Mouse (Mus musculus) kidney, embryonic 14.5 days (tissue): ENCODE measurements around the gene Map3k11. TPM values are rescaled to one million over a fixed set of nuclear protein-coding genes. Genes with fewer than 3 reads are reported as not detected.

Experiments
- ATAC-seq: fragments of 200-750 bp; cut with Nextera tagmentation; 2 replicates; pipeline ENCODE4 v1.8.0; 2017; ENCODE audit warnings: moderate number of reproducible peaks, mild to moderate bottlenecking, moderate TSS enrichment, moderate library complexity; ENCODE audit not compliant: low FRiP score, low TSS enrichment
- H3K27ac ChIP-seq: fragments of 300-500 bp; sonication (generic); 2 replicates; pipeline ENCODE4 v1.5.1; 2014; ENCODE audit warnings: low read depth, mild to moderate bottlenecking, low read length, moderate library complexity, mixed read lengths
- H3K27me3 ChIP-seq: fragments of 300-500 bp; sonication (generic); 2 replicates; pipeline ENCODE4 v1.6.1; 2014; ENCODE audit warnings: mild to moderate bottlenecking, low read length; ENCODE audit not compliant: control insufficient read depth, insufficient read depth
- H3K36me3 ChIP-seq: fragments of 300-500 bp; sonication (generic); 2 replicates; pipeline ENCODE4 v1.6.1; 2014; ENCODE audit warnings: low read length, mixed read lengths; ENCODE audit not compliant: control insufficient read depth, insufficient read depth
- H3K4me1 ChIP-seq: fragments of 300-500 bp; sonication (generic); 2 replicates; pipeline ENCODE4 v1.6.1; 2014; ENCODE audit warnings: low read length, mixed read lengths; ENCODE audit not compliant: control insufficient read depth, insufficient read depth
- H3K4me2 ChIP-seq: fragments of 300-500 bp; sonication (generic); replicated peaks from 2 replicates; pipeline ENCODE4 v1.6.1; 2014; ENCODE audit warnings: low read depth, mild to moderate bottlenecking, low read length
- H3K4me3 ChIP-seq: fragments of 300-500 bp; sonication (generic); 2 replicates; pipeline ENCODE4 v1.5.1; 2014; ENCODE audit warnings: mild to moderate bottlenecking, low read length
- H3K9ac ChIP-seq: fragments of 300-500 bp; sonication (generic); 2 replicates; pipeline ENCODE4 v1.6.1; 2014; ENCODE audit warnings: low read depth, mild to moderate bottlenecking, low read length, moderate library complexity
- H3K9me3 ChIP-seq: fragments of 300-500 bp; sonication (generic); 2 replicates; pipeline ENCODE4 v1.6.1; 2016; ENCODE audit warnings: low read length; ENCODE audit not compliant: control insufficient read depth
- WGBS: fragments of 180-500 bp; shearing (Covaris S2); extraction: QIAGEN DNeasy Blood & Tissue Kit; methylation state at CpG from one replicate; pipeline ENCODE4 v1.1.7; 2014; 5-methylcytosine and 5-hydroxymethylcytosine counted together
- polyA plus RNA-seq: library from polyadenylated mRNA; unstranded; fragments of >200 nt; fragmentation: Nextera tagmentation; extraction: Ambion mirVana; gene quantifications from 2 replicates; pipeline ENCODE4 v1.2.1, GENCODE M21; 2014

The Map3k11 gene
- polyA plus RNA-seq, 1 experiment from 2014 or later = 33.6 TPM

- ATAC-seq = no peak
- no peak overlapping the region for H3K9ac ChIP-seq
Measured at GRCm38 (mm10) chr19:5724549-5724941, 36.0 kb downstream of the Map3k11 start.

DNA sequence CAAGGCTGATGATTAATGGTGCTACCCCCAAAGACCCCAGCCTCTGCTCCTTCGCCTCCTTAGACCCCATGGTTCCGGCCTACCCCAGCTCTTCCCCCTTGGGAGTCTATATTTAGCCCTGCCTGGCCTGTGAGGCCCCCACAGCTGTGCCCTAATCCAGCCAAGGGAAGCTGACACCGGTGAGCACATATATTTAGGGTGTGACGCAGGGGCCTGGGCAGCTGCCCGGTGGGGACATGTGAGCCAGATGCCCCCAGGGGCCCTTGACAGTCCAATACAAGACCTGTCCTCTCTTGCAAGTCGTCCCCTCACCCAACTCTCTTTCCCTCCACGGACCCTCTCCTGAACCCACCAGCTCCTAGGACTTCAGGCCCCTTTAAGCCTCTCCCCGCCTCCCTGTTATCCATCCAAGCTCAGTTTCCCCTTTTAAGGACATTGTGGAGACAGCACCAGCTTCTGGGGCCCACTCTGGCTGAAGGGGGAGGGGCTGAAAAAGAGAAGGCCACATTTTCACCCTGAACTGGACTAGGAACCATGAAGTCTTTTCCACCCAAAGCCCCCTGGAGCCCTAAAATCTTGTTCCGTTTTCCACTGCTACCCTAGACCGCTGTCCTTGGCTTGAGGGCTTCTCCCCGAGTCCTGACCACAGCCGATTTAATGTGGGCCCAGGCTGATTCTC, 36.6 kb downstream of the Map3k11 start:
- 61% methylated on average over 12 of the region's 12 CpGs for whole genome bisulfite sequencing
- Histone ChIP-seq H3K4me2 (peak overlapping the region; percentile 63), H3K4me3 (peak overlapping the region; percentile 37), H3K27ac (peak overlapping the region; percentile 73; the same call in 1 of the 2 replicates), H3K9ac (peak overlapping the region; percentile 61; the same call in 1 of the 2 replicates), H3K4me1 (peaks cover 38% of the 10 kb centered on the region), H3K9me3 (no peaks in the 10 kb centered on the region), H3K36me3 (peaks cover 29% of the 10 kb centered on the region), H3K27me3 (no peaks in the 10 kb centered on the region)
- ATAC-seq = no peak

More at GRCm38 (mm10) chr19:5724549-5724941, 36.0 kb downstream of the Map3k11 start:
- H3K4me3 ChIP-seq = peak overlapping the region; percentile 37; the same call in 1 of the 2 replicates
- H3K4me2 ChIP-seq = peak overlapping the region; percentile 63
- H3K36me3 ChIP-seq = peaks cover 35% of the 10 kb centered on the region
- WGBS = 52% methylated on average over 7 of the region's 7 CpGs
- H3K27me3 ChIP-seq = no peaks in the 10 kb centered on the region
- no peaks in the 10 kb centered on the region for H3K9me3 ChIP-seq
- no peak overlapping the region; the same call in 1 of the 2 replicates for H3K27ac ChIP-seq
- H3K4me1 ChIP-seq = peaks cover 38% of the 10 kb centered on the region

- ATAC-seq = 0 out of 2 replicates have a peak, but pooled peaks have one; percentile 6
- Histone ChIP-seq H3K4me2 (peak within 1 kb of the TSS; percentile 91), H3K27ac (peak within 1 kb of the TSS; percentile 73), H3K27me3 (no peaks in the 10 kb centered on the region), H3K9me3 (no peaks in the 10 kb centered on the region), H3K9ac (peak within 1 kb of the TSS; percentile 61), H3K4me3 (peak within 1 kb of the TSS; percentile 37), H3K36me3 (peaks cover 24% of the 10 kb centered on the region), H3K4me1 (peaks cover 45% of the 10 kb centered on the region)
- 11% methylated on average over 48 of the region's 49 CpGs for WGBS
Measured at GRCm38 (mm10) chr19:5725767-5726515, 37.4 kb downstream of the Map3k11 start, which contains the start of gene Ehbp1l1. Gene Ehbp1l1, minus strand, starts transcription at chr19:5726317.

DNA sequence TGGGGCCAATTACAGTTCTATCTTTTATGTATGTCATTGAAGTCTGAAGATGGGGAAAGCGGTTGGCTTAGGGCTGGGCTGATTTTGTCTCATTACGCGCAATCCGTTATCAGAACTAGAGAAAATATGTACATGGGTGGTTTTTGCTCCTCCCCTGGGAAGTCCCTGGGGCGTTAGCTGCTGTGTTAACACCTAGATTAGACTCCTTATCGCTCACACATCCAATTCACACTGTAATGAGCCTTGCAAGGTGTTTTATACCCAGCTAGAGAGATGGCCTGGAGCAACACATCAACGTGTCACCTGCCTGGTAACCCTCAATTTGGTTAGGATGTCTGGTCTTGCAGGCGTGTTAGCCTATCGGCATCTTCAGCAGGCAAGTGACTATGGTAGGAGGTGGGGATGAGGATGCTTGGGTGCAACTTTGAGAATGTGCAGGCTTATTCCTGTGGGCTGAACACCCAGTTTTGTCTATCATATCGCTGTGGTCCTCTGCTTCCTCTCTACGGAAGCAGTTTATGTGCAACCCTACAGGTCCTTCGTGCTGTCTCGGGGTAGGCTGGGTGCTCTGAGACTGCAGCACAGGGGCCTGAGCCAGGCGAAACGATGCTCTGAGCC, 38.5 kb downstream of the Map3k11 start:
- H3K4me3 ChIP-seq = peak overlapping the region; percentile 92
- H3K27me3 ChIP-seq = no peaks in the 10 kb centered on the region
- H3K9ac ChIP-seq = peak overlapping the region; percentile 38; the same call in 1 of the 2 replicates
- peaks cover 14% of the 10 kb centered on the region for H3K36me3 ChIP-seq
- ATAC-seq = no peak
- 73% methylated on average over 15 of the region's 15 CpGs for WGBS
- H3K4me1 ChIP-seq = peaks cover 47% of the 10 kb centered on the region
- H3K4me2 ChIP-seq = peak overlapping the region; percentile 91
- H3K27ac ChIP-seq = peak overlapping the region; percentile 4; the same call in 1 of the 2 replicates
- H3K9me3 ChIP-seq = no peaks in the 10 kb centered on the region

- no peaks in the 10 kb centered on the region for H3K9me3 ChIP-seq
- H3K4me3 ChIP-seq = peak overlapping the region; percentile 92
- peaks cover 9% of the 10 kb centered on the region for H3K36me3 ChIP-seq
- peak overlapping the region; percentile 4; the same call in 1 of the 2 replicates for H3K27ac ChIP-seq
- peak overlapping the region; percentile 99; the same call in 1 of the 2 replicates for H3K9ac ChIP-seq
- 2% methylated on average over 14 of the region's 14 CpGs for WGBS
- H3K4me1 ChIP-seq = peaks cover 47% of the 10 kb centered on the region
- H3K4me2 ChIP-seq = peak overlapping the region; percentile 91
- no peaks in the 10 kb centered on the region for H3K27me3 ChIP-seq
- ATAC-seq = no peak
Measured at GRCm38 (mm10) chr19:5727701-5728100, 39.2 kb downstream of the Map3k11 start.

- Histone ChIP-seq H3K9ac (peak overlapping the region; percentile 99), H3K36me3 (peaks cover 8% of the 10 kb centered on the region), H3K4me3 (peak overlapping the region; percentile 92), H3K4me2 (peak overlapping the region; percentile 91), H3K9me3 (no peaks in the 10 kb centered on the region), H3K27me3 (no peaks in the 10 kb centered on the region), H3K4me1 (peaks cover 47% of the 10 kb centered on the region), H3K27ac (peak overlapping the region; percentile 93)
- peak; percentile 19 for ATAC-seq
- 7% methylated on average over 37 of the region's 37 CpGs for WGBS
Measured at GRCm38 (mm10) chr19:5728631-5729443, 40.3 kb downstream of the Map3k11 start.

DNA sequence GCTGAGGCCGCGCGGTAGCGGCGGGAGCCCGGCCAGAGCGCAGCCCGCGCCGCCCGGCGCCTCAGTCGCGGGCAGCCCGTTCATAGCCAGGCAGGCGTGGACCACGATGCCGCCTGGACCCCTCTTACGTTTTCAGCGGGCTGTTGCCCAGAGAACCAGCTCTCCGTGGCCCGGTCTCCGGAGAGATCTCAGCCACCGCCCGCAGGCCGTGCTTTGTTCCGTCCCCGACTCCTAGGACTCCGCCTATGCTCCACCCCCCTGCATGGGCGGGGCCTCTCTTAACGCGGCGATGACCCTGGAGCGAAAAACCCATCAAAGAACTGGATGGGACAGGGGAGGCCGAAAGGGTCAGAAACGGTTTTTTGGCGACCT, 40.9 kb downstream of the Map3k11 start, which contains the start of gene Fam89b:
Gene Fam89b, minus strand, starts transcription at position 210 of the 372 bp plus-strand sequence.
- Histone ChIP-seq H3K4me3 (peak within 1 kb of the TSS; percentile 92), H3K4me1 (peaks cover 41% of the 10 kb centered on the region)
- under 1% methylated on average over 37 of the region's 37 CpGs for WGBS

More for the DNA sequence above, 40.9 kb downstream of the Map3k11 start, which contains the start of gene Fam89b:
- ATAC-seq = peak; percentile 82
- Histone ChIP-seq H3K27me3 (no peaks in the 10 kb centered on the region), H3K9ac (peak within 1 kb of the TSS; percentile 99), H3K4me2 (peak within 1 kb of the TSS; percentile 94), H3K27ac (peak within 1 kb of the TSS; percentile 93), H3K36me3 (peaks cover 4% of the 10 kb centered on the region; the same call in 1 of the 2 replicates), H3K9me3 (no peaks in the 10 kb centered on the region)
